Mouse (Mus musculus) midbrain, postnatal 0 days (tissue): ENCODE results near the gene Eea1. TPM values are rescaled to one million over a fixed set of nuclear protein-coding genes. Genes with fewer than 3 reads are reported as not detected.

ENCODE experiments used
- ATAC-seq: fragments of 200-750 bp; cut with Nextera tagmentation; 2 replicates; pipeline ENCODE4 v1.8.0; 2017; ENCODE audit warnings: moderate number of reproducible peaks, mild to moderate bottlenecking, moderate TSS enrichment, moderate library complexity; ENCODE audit not compliant: low FRiP score
- DNase-seq: peaks from one replicate; pipeline ENCODE4 v3.0.0-alpha.2; 2015; ENCODE audit warnings: low spot score
- H3K27ac ChIP-seq: fragments of 300-500 bp; sonication (generic); 2 replicates; pipeline ENCODE4 v1.5.1; 2014; ENCODE audit warnings: low read depth, mild to moderate bottlenecking, low read length, mixed read lengths
- H3K27me3 ChIP-seq: fragments of 300-500 bp; sonication (generic); 2 replicates; pipeline ENCODE4 v1.6.1; 2014; ENCODE audit warnings: low read length, control low read depth, mixed read lengths; ENCODE audit not compliant: insufficient read depth
- H3K36me3 ChIP-seq: fragments of 300-500 bp; sonication (generic); 2 replicates; pipeline ENCODE4 v1.6.1; 2014; ENCODE audit warnings: low read length, control low read depth, mixed read lengths; ENCODE audit not compliant: insufficient read depth
- H3K4me1 ChIP-seq: fragments of 300-500 bp; sonication (generic); 2 replicates; pipeline ENCODE4 v1.6.1; 2014; ENCODE audit warnings: mild to moderate bottlenecking, control low read depth, antibody characterized with exemption, low read length, mixed read lengths; ENCODE audit not compliant: insufficient read depth
- H3K4me2 ChIP-seq: fragments of 300-500 bp; sonication (generic); 2 replicates; pipeline ENCODE4 v1.6.1; 2014; ENCODE audit warnings: low read depth, mild to moderate bottlenecking, low read length, mixed read lengths; ENCODE audit not compliant: poor library complexity, severe bottlenecking
- H3K4me3 ChIP-seq: fragments of 300-500 bp; sonication (generic); 2 replicates; pipeline ENCODE4 v1.5.1; 2014; ENCODE audit warnings: low read depth, mild to moderate bottlenecking, low read length, moderate library complexity
- H3K9ac ChIP-seq: fragments of 300-500 bp; sonication (generic); replicated peaks from 2 replicates; pipeline ENCODE4 v1.6.1; 2014; ENCODE audit warnings: mild to moderate bottlenecking, low read length, moderate library complexity, mixed read lengths; ENCODE audit not compliant: poor library complexity, severe bottlenecking
- H3K9me3 ChIP-seq: fragments of 300-500 bp; sonication (generic); 2 replicates; pipeline ENCODE4 v1.6.1; 2016; ENCODE audit warnings: low read length, control low read depth
- CTCF ChIP-seq: IDR thresholded peaks from 2 replicates; pipeline ENCODE4 v1.5.1; 2016; ENCODE audit warnings: antibody characterized with exemption, mild to moderate bottlenecking
- WGBS: fragments of 180-500 bp; shearing (Covaris S2); extraction: QIAGEN DNeasy Blood & Tissue Kit; methylation state at CpG from one replicate; pipeline ENCODE4 v1.1.7; 2014; 5-methylcytosine and 5-hydroxymethylcytosine counted together
- polyA plus RNA-seq: library from polyadenylated mRNA; unstranded; fragments of >200 nt; fragmentation: Nextera tagmentation; extraction: Ambion mirVana; gene quantifications from 2 replicates; pipeline ENCODE4 v1.2.1, GENCODE M21; 2015
- total RNA-seq: library from RNA; depleted of rRNA; stranded (reverse); fragments of >200 nt; gene quantifications from 2 replicates; pipeline ENCODE4 v1.2.3, GENCODE M21; 2014

Gene Eea1
- total and polyA plus RNA-seq, 2 experiments from 2014 or later: 17.5 to 29.1 TPM

GRCm38 (mm10) chr10:96047960-96048536 lies 107.6 kb downstream of the Eea1 start:
- no peak for DNase-seq
- Histone ChIP-seq H3K27me3 (no peaks in the 10 kb centered on the region), H3K9me3 (no peaks in the 10 kb centered on the region), H3K4me3 (no peak overlapping the region), H3K4me1 (no peaks in the 10 kb centered on the region), H3K4me2 (no peak overlapping the region), H3K36me3 (no peaks in the 10 kb centered on the region), H3K9ac (no peak overlapping the region), H3K27ac (no peak overlapping the region)
- TF ChIP-seq CTCF: no peak
- 29% methylated on average over 9 of the region's 9 CpGs for WGBS
- no peak for ATAC-seq

- Histone ChIP-seq H3K27ac (no peak overlapping the region), H3K4me2 (no peak overlapping the region), H3K4me3 (no peak overlapping the region), H3K27me3 (no peaks in the 10 kb centered on the region), H3K9me3 (no peaks in the 10 kb centered on the region), H3K4me1 (no peaks in the 10 kb centered on the region), H3K9ac (no peak overlapping the region), H3K36me3 (no peaks in the 10 kb centered on the region)
- no peak for ATAC-seq
- 79% methylated on average over 3 of the region's 3 CpGs for WGBS
- DNase-seq: no peak
- TF ChIP-seq CTCF: no peak
Measured at GRCm38 (mm10) chr10:96048550-96048949, 108.1 kb downstream of the Eea1 start.

DNA sequence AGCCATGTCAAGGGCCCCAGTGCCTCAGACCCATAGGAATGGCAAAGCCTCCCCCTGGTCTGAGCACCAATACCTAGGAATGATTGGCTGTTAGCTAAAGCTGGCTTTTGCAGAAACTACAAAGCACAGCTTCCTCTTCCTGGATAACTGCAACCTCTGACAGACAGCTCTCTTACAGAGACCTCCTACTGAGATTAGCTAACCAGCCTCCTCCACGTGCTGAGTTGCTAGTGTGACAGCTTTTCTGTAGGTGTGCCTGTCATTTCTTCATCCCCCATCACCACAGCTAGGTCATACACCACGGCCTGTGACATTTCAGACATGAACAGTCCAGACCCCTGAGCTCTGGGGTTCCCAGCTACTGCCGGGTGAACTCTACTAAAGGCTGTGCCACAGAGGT lies 126.9 kb downstream of the Eea1 start:
- H3K4me1 ChIP-seq: no peaks in the 10 kb centered on the region
- no peak overlapping the region for H3K4me2 ChIP-seq
- H3K9ac ChIP-seq: no peak overlapping the region
- H3K9me3 ChIP-seq: no peaks in the 10 kb centered on the region
- ATAC-seq: no peak
- H3K36me3 ChIP-seq: no peaks in the 10 kb centered on the region
- no peak for DNase-seq
- no peaks in the 10 kb centered on the region for H3K27me3 ChIP-seq
- no peak overlapping the region for H3K27ac ChIP-seq
- WGBS: 45% methylated on average over 3 of the region's 3 CpGs
- no peak overlapping the region for H3K4me3 ChIP-seq
- TF ChIP-seq CTCF: no peak

DNA sequence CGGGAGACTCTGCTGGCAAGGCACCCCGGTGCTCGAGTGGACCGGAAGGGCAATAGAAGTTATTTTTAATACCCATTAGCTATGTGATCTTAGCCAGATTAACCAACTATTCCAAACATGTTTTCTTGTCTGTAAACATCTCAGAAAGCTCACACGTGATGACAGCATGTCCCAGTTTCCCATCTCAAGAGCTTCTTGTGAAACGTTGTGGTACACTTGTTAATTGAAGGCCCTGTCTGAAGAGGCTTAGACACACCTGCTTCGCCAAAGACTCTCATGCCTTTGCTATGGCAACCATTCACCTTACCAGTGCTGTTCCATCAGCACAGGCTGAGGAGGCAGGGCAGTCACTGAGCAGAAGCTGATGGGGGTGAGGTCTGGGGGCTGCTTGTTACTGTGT lies 133.9 kb downstream of the Eea1 start:
- no peaks in the 10 kb centered on the region for H3K9me3 ChIP-seq
- no peak overlapping the region for H3K27ac ChIP-seq
- H3K4me3 ChIP-seq: no peak overlapping the region
- H3K4me2 ChIP-seq: no peak overlapping the region
- H3K27me3 ChIP-seq: no peaks in the 10 kb centered on the region
- no peak for TF ChIP-seq CTCF
- no peaks in the 10 kb centered on the region for H3K36me3 ChIP-seq
- H3K9ac ChIP-seq: no peak overlapping the region
- no peak for ATAC-seq
- no peaks in the 10 kb centered on the region for H3K4me1 ChIP-seq
- 86% methylated on average over 7 of the region's 7 CpGs for WGBS
- DNase-seq: no peak

DNA sequence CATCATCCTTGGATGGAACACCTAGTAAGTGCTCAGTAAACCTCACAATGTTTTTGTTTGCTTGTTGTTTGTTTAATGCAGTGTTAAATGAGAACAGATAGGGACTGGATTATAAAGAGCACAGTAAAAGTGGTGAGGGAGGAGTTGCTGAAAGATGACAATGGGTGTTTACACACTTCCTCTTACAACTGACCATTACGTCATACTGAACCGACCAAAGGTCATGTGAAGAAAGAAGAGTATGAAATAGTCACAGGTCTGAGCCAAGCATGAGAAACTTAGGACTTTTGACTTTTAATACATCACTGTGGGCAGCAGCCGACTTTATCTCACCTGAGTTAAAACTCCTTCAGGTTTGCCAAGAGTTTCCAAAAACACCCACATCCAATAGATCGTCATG lies 135.0 kb downstream of the Eea1 start:
- no peaks in the 10 kb centered on the region for H3K36me3 ChIP-seq
- no peak for TF ChIP-seq CTCF
- WGBS: 76% methylated on average over 4 of the region's 4 CpGs

GRCm38 (mm10) chr10:96075880-96076279 lies 135.4 kb downstream of the Eea1 start:
- TF ChIP-seq CTCF: no peak
- H3K9ac ChIP-seq: no peak overlapping the region
- no peak for ATAC-seq
- H3K27ac ChIP-seq: no peak overlapping the region
- H3K4me3 ChIP-seq: no peak overlapping the region
- H3K36me3 ChIP-seq: no peaks in the 10 kb centered on the region
- no peaks in the 10 kb centered on the region for H3K4me1 ChIP-seq
- H3K27me3 ChIP-seq: no peaks in the 10 kb centered on the region
- DNase-seq: peak; percentile 53
- 15% methylated on average over 7 of the region's 7 CpGs for WGBS
- no peak overlapping the region for H3K4me2 ChIP-seq
- H3K9me3 ChIP-seq: no peaks in the 10 kb centered on the region

More for the DNA sequence above, 135.0 kb downstream of the Eea1 start:
- Histone ChIP-seq H3K27ac (no peak overlapping the region), H3K4me1 (no peaks in the 10 kb centered on the region), H3K4me3 (no peak overlapping the region), H3K9ac (no peak overlapping the region), H3K4me2 (no peak overlapping the region), H3K27me3 (no peaks in the 10 kb centered on the region), H3K9me3 (no peaks in the 10 kb centered on the region)
- DNase-seq (no peak), ATAC-seq (no peak)
